Mouse (Mus musculus) MEL (cell line): ENCODE measurements around the gene Hpn.

ENCODE experiments used
- MEF2A ChIP-seq: IDR thresholded peaks from 2 replicates; pipeline ENCODE4 v1.6.1; 2014; ENCODE audit warnings: low read depth, mild to moderate bottlenecking, inconsistent platforms, low read length, improper control_type of control experiment; ENCODE audit not compliant: poor library complexity, insufficient replicate concordance, severe bottlenecking; ENCODE audit errors: extremely low read depth
- ZC3H11A ChIP-seq: IDR thresholded peaks from 2 replicates; pipeline ENCODE4 v1.6.1; 2012; ENCODE audit warnings: low read depth, mild to moderate bottlenecking, inconsistent platforms, low read length, improper control_type of control experiment

DNA sequence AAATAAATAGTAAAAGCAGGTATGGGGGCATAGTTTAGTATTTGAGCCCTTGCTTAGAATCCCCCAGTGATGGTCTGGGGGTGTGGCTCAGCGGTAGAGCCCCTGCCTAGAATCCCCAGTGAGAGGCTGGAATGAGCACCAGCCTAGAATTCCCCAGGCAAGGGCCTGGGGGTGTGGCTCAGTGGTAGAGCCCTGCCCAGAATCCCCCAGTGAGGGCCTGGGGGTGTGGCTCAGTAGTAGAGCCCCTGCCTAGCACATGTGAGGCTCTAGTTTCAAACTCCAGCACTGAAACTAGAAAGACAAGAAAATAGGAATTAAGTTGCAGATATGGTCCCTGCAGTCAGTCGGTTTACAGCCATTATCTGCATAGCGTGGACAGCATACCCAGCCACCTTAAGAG lies 46.7 kb upstream of the Hpn start:
- no peak for TF ChIP-seq MEF2A
- TF ChIP-seq ZC3H11A: no peak
